Mouse (Mus musculus) brown adipose tissue, adult 24 weeks (tissue): ENCODE measurements around the gene Slc26a6. TPM values are rescaled to one million over a fixed set of nuclear protein-coding genes. Genes with fewer than 3 reads are reported as not detected.

Experiments
- H3K27ac ChIP-seq: fragments of 200-500 bp; replicated peaks from 2 replicates; pipeline ENCODE4 v1.5.1; 2012; ENCODE audit warnings: low read depth, mild to moderate bottlenecking, low read length
- H3K4me1 ChIP-seq: fragments of 200-500 bp; 2 replicates; pipeline ENCODE4 v1.6.1; 2012; ENCODE audit warnings: low read length, mixed read lengths; ENCODE audit not compliant: control insufficient read depth, insufficient read depth, insufficient read length
- H3K4me3 ChIP-seq: fragments of 200-500 bp; 2 replicates; pipeline ENCODE4 v1.5.1; 2012; ENCODE audit warnings: low read depth, mild to moderate bottlenecking, low read length, moderate library complexity; ENCODE audit not compliant: insufficient read depth
- polyA plus RNA-seq: library from polyadenylated mRNA; stranded (reverse); fragments of >200 nt; gene quantifications from 2 replicates; pipeline ENCODE4 v1.2.4, GENCODE M21; 2012; ENCODE audit not compliant: missing spikeins, insufficient read depth, insufficient read length

The Slc26a6 gene
- polyA plus RNA-seq: 4.4 and 7.5 TPM in 2 replicates

DNA sequence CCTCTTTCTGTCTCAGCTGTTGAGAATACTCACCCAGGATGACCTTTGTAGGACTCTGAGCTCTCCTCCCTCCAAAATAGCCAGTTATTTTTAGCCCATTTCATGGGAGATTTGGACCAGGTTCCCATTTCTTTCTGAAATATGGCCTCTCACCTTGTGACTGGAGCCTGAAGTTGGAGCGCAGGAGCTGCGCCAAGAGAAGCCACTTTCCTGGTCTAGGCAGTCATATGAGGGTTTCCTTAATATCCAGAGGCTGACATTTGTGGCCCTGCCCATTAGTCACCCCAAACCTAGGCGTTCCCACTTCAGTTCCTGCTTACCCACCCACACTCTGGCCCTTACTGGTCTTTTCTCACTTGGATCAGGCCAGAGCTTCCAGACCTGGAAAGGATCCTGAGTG lies at the start of gene Slc26a6:
Gene Slc26a6 (plus strand): TSS at position 308 of the 400 bp plus-strand sequence.
- Histone ChIP-seq H3K27ac (peak within 1 kb of the TSS; percentile 98), H3K4me3 (peak within 1 kb of the TSS; percentile 72), H3K4me1 (peaks cover 18% of the 10 kb centered on the region)

DNA sequence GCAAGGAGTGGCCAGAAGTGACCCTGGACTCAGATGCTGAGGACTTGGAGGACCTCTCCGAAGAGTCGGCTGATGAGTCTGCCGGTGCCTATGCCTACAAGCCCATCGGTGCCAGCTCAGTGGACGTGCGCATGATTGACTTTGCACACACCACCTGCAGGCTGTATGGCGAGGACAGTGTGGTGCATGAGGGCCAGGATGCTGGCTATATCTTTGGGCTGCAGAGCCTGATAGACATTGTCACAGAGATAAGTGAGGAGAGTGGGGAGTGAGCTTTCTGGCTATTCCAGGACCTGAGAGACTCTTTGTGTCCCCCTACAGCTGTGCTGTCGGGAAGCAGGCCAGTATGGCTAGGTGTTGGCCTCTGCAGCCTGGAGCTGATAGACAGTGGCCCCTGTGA lies 47.3 kb upstream of the Slc26a6 start:
- Histone ChIP-seq H3K27ac (no peak overlapping the region), H3K4me3 (no peak overlapping the region), H3K4me1 (peaks cover 4% of the 10 kb centered on the region; the same call in 1 of the 2 replicates)

DNA sequence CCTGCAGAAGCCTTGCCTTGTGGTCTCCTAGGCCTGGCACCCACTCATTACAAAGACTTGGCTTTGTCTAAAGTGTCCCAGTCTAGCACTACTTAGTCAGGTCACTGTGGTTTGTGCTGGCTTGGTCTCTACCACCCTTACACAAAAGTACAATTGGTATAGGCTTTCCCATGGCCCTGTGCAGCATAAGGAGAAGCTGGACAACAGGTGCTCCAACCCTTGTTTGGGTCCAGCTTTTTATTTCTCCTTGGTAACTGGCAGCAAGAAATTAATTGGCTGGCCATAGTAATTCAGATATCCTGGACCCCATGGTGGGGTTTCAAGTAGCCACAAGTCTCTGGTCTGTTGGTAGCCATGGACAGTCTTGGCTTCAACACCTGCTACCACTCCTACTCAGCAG lies 46.7 kb upstream of the Slc26a6 start:
- H3K4me3 ChIP-seq: no peak overlapping the region
- H3K4me1 ChIP-seq: peaks cover 4% of the 10 kb centered on the region; the same call in 1 of the 2 replicates
- H3K27ac ChIP-seq: no peak overlapping the region

DNA sequence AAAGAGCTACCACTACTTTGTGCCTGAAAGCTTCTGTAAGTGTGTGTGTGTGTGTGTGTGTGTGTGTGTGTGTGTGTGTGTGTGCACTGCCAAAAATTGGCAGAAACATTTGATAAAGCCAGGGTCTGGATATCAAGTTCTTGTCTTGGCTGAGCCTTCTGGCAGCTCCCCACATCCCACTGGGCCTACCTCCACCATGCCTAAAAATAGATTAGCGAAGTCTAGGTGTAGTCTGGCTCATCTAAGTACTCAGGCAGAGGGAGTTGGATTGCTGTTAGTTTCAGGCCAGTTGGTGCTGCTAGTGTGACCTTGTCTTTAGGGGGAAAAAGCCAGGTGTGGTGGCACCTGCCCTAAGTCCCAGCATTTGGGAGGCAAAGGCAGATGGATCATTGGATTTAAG lies 46.3 kb upstream of the Slc26a6 start:
- H3K4me1 ChIP-seq: peaks cover 4% of the 10 kb centered on the region; the same call in 1 of the 2 replicates
- H3K4me3 ChIP-seq: no peak overlapping the region
- H3K27ac ChIP-seq: no peak overlapping the region

DNA sequence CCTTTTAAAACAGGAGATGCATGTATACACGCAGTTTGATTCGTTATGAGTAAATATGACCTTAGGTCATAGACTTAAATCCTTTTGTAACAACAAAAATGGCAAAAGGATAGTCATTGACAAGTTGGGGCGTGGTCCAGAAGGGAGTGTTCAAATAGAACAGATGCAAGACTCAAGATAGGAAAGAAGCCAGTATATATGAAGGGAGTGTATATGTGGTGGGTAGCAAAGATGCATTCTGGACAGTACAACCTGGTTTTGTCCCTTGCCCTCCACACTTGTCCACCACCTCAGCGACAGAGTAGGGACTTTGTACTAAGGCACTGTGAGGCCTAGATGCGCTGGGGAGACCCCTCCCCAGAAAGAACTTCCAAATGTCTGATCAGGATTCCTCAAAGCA lies 45.4 kb upstream of the Slc26a6 start:
- no peak overlapping the region for H3K27ac ChIP-seq
- H3K4me1 ChIP-seq: peaks cover 4% of the 10 kb centered on the region; the same call in 1 of the 2 replicates
- H3K4me3 ChIP-seq: no peak overlapping the region

DNA sequence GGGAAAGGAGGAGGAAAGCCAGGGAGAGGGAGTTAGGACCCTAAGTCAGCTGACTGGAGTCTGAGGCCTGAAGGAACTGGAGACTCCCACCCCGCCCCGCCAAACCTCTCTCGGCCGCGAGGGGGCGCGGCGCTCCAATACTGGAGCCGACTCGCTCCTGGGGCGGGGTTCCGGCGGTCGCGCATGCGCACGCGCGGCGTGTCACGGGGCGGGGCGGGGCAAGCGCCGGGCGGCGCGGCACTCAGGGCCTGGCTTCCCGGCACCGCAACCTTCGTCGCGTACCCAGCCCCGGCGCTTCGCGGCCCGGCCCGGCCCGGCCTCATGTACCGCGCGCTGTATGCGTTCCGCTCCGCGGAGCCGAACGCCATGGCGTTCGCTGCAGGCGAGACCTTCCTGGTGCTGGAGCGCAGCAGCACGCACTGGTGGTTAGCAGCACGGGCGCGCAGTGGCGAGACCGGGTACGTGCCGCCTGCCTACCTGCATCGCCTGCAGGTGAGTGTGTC lies 44.9 kb upstream of the Slc26a6 start, which contains the start of gene Nckipsd:
Gene Nckipsd (plus strand): TSS at position 206 of the 503 bp plus-strand sequence.
- Histone ChIP-seq H3K27ac (peak within 1 kb of the TSS; percentile 35), H3K4me1 (peaks cover 4% of the 10 kb centered on the region; the same call in 1 of the 2 replicates), H3K4me3 (peak within 1 kb of the TSS; percentile 91)

DNA sequence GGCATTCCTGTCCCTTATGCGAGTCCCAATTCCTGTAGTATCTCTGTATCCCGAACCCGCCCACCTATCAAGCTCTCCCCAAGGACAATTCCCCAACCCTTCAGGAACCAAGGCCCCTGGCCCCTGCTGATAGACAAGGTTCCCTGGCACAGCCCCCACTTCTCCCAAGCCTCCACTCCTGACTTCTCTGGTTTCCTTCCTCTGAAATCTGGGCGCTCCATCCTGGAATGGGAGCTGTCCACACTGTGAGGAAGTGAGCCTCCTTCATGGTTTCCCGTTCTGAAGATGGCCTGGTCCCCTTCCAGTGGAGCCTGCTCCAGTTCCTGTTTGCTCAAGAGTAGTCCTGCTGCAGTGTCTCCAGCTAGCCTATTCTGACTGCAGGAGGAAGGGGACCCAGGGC lies 43.9 kb upstream of the Slc26a6 start:
- Histone ChIP-seq H3K27ac (peak overlapping the region; percentile 35), H3K4me1 (peaks cover 4% of the 10 kb centered on the region; the same call in 1 of the 2 replicates), H3K4me3 (peak overlapping the region; percentile 91)

DNA sequence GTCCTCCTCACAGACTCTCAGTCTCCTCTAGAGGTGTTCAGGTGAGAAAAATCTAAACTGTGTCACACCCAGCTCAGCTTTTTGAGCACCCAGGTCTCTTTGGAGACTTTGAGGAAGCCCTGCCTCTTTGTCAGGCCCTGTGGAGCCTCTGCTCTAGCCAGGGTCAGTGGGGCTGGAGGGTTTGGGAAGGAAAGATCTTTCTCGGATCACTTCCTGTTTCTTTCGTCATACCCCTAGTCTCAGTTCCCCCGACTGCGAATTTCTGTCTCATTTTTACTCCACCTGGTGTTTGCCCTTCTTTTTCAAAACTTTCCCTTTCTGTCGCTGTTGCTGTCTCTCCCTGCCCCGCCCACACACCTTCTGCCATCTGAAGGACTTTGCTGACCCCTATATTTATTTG lies 43.4 kb upstream of the Slc26a6 start:
- H3K4me3 ChIP-seq: no peak overlapping the region; the same call in 1 of the 2 replicates
- H3K4me1 ChIP-seq: peaks cover 4% of the 10 kb centered on the region; the same call in 1 of the 2 replicates
- H3K27ac ChIP-seq: peak overlapping the region; percentile 11; the same call in 1 of the 2 replicates

DNA sequence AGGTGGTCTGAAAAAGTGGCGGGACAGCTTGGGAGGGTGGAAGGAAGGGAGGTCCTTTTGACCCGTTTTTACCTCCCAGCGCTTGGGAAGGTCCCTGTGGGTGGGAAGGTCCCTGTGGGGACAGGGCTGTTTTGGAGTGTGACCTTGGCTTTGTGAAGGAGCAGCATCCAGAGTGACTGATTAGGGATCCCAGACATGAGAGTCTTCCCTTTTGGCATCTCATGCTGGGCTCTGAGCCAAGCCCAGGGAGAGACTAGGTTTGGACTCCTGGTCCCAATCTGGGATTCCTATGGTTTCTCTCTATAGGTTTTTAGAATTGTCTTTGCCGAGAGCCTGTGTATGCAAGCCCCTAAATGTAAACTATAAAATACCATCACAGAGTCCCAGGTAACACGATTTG lies 42.6 kb upstream of the Slc26a6 start:
- Histone ChIP-seq H3K27ac (no peak overlapping the region), H3K4me1 (peaks cover 4% of the 10 kb centered on the region; the same call in 1 of the 2 replicates), H3K4me3 (no peak overlapping the region)

DNA sequence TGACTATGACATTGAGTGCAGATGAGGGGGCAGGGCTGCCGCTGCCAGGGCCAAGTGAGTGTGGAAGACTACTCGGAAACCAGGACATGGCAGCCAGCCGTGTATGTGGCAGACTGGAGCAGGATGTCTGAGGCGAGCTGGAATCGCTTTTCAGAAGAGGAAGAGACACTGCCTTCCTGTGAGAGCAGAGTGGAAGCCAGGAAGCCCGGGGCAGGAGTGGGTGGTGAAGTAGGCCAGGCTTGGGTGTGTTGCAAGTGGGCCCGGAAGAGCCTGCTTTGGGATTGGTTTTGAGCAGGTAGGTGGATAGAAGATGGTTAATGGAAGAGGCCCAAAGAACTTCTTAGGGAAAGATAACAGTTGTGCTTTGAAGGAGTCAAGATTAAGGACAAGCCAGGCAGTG lies 37.5 kb upstream of the Slc26a6 start:
- Histone ChIP-seq H3K4me3 (no peak overlapping the region), H3K27ac (no peak overlapping the region), H3K4me1 (no peaks in the 10 kb centered on the region)

DNA sequence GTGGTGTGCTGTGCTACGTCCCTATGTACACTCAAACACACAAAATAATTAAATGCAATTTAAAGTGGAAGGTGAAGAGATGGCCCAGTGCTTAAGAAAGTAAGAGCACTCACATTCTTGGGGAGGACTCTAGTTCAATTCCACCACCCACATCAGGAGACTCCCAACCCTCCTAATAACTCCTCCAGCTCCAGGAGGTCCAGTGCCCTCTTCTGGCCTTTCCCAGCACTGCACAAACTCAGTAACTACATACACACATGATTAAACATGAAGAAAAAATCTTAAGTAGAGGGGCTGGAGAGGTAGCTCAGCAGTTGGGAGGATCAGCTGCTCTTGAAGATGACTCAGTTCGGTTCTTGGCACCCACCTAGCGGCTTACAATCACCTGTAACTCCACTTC lies 33.6 kb upstream of the Slc26a6 start:
- no peaks in the 10 kb centered on the region for H3K4me1 ChIP-seq
- H3K4me3 ChIP-seq: no peak overlapping the region
- H3K27ac ChIP-seq: no peak overlapping the region

DNA sequence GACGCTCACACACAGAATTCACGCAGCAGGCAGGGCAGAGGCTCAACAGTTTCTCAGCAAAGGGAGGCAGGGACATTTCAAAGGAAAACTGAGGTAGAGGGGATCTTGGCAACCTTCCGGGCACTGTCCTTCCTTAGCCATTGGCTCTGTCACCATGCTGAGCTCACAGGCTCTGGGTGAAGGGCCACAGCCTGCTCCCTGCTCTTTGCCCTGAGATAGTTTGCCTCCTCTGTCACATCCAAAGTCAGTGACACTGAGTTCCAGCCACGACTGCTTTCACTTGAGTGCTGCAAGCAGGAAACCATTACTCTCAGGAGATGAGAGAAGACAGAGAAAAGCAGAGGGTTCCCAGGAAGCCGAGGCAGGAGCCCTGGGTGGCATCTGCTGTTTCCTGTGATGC lies 33.0 kb upstream of the Slc26a6 start:
- no peaks in the 10 kb centered on the region for H3K4me1 ChIP-seq
- no peak overlapping the region for H3K4me3 ChIP-seq
- no peak overlapping the region for H3K27ac ChIP-seq

DNA sequence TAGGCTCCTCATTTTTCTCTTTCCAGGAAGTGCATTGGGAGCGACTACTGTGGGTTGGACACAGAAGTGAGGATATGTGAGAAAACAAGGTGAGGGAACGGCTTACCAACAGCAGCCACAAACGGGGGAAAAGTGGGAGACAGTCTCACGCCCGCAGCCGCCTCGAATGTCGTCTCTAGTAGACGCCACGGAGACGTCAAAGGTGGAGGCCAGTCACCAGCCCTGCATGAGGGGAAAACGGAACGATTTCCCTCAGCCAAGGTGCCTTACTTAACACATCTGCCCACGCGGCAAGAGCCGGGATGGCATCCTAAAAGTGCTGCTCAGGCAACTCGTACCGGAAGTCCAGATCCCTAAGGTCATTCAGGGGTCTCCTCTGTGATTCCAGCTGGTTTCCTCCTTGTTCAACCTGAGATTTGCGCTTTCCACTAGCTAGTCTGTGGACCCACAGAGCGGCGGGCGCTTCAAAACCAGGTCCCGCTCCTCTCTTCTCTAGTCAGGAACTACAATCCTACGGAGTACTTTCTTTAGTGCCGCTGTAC lies 28.9 kb upstream of the Slc26a6 start:
- no peak overlapping the region for H3K4me3 ChIP-seq
- H3K4me1 ChIP-seq: no peaks in the 10 kb centered on the region
- no peak overlapping the region for H3K27ac ChIP-seq

DNA sequence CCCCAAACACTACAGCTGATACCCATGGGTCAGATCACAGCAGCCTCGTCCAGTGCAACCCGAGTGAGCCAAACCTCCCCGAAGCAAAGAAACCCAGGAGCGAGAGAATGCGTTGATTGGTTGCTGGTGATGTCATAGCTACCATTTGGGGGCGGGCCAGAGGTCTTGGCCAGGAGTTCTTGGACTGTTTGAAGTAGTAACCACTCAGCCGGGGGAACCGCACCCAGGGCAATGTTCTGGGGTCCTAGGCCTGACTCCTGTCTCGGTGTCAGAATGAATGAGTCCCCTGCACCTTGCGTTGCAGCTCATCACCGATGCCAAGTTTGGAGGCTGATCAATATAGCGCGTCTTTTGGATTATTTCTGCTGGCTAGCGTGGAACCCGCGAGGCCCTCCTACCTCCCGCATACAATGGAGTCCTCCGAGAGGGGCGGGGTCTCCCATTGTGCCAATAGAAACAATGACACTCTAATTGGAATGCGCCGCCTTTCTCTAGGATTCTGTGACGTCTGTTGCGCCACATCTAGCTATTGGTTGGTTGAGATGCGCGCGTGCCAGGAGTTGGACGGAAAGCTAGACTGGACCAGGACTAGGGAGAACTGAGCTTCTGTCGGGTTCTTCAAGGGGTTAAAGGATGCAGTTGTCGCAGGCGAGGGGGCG lies 28.2 kb upstream of the Slc26a6 start:
- H3K4me3 ChIP-seq: no peak overlapping the region
- no peak overlapping the region for H3K27ac ChIP-seq
- H3K4me1 ChIP-seq: no peaks in the 10 kb centered on the region

DNA sequence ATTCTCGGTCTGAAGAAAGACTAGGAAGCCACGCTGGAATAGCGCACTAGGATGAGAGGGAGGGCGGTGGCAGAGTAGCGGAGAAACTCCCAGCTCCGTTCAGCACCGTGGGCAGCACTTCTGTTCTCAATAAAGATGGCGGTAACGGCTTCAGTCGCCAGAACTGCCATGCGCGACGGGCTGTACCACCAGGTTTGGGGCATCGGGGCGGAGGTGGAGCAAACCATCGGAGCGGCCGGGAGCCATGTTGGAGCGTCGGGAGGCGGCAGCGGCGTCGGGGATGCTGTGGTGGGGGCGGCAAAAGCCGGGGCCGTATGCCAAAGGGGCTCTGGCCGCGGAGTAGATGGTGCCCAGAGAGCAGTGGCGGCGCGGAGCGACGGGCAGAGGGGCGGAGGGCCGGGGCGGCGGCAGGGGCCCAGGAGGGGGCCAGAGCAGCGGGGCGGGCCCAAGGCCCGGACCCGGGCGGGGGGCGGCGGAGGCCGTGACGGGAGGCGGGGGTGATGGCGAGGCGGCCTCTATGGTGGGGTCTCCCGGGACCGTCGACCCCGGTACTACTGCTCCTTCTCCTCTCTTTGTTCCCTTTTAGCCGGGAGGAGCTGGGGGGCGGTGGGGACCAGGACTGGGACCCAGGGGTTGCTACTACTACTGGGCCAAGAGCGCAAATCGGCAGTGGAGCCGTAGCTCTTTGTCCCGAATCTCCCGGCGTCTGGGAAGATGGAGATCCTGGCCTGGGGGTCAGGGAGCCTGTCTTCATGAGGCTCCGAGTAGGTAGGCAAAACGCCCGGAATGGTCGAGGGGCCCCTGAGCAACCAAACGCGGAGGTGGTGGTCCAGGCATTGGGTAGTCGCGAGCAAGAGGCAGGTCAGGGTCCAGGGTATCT lies 27.0 kb upstream of the Slc26a6 start, which contains the start of gene Celsr3:
Gene Celsr3 (plus strand): TSS at position 501 of the 880 bp plus-strand sequence.
- Histone ChIP-seq H3K4me1 (no peaks in the 10 kb centered on the region), H3K4me3 (peak within 1 kb of the TSS; percentile 31), H3K27ac (no peak within 1 kb of the TSS)
